Mouse (Mus musculus): ENCODE measurements around the gene Lclat1.

- TF ChIP-seq POLR2A (IDR thresholded peaks at IDR 0.05; ENCODE audit: control insufficient read depth, low read depth, low read length) (no peak), CTCF (IDR thresholded peaks at IDR 0.05; ENCODE audit: control insufficient read depth, insufficient read depth, insufficient replicate concordance, low read depth, low read length) (no peak)
These were observed 36.0 kb upstream of the Lclat1 start for GRCm38 (mm10) chr17:73071725-73072263.

All from testis, adult 2 months (tissue).